Mouse (Mus musculus) kidney, embryonic 15.5 days (tissue): ENCODE data around the gene Mtcl1. TPM values are rescaled to one million over a fixed set of nuclear protein-coding genes. Genes with fewer than 3 reads are reported as not detected.
A peak's percentile ranks its signal among the peaks of the same experiment; 100 is the strongest.

Experiments used
- ATAC-seq: fragments of 200-750 bp; cut with Nextera tagmentation; replicated peaks from 2 replicates; pipeline ENCODE4 v1.8.0; 2017; ENCODE audit warnings: moderate TSS enrichment; ENCODE audit not compliant: low FRiP score
- H3K27ac ChIP-seq: fragments of 300-500 bp; sonication (generic); 2 replicates; pipeline ENCODE4 v1.5.1; 2015; ENCODE audit warnings: mild to moderate bottlenecking, inconsistent platforms
- H3K27me3 ChIP-seq: fragments of 300-500 bp; sonication (generic); 2 replicates; pipeline ENCODE4 v1.6.1; 2015; ENCODE audit warnings: inconsistent platforms
- H3K36me3 ChIP-seq: fragments of 300-500 bp; sonication (generic); 2 replicates; pipeline ENCODE4 v1.6.1; 2015; ENCODE audit warnings: inconsistent platforms
- H3K4me1 ChIP-seq: fragments of 300-500 bp; sonication (generic); 2 replicates; pipeline ENCODE4 v1.6.1; 2015; ENCODE audit warnings: inconsistent platforms
- H3K4me2 ChIP-seq: fragments of 300-500 bp; sonication (generic); 2 replicates; pipeline ENCODE4 v1.6.1; 2015; ENCODE audit warnings: moderate library complexity, mild to moderate bottlenecking, inconsistent platforms
- H3K4me3 ChIP-seq: fragments of 300-500 bp; sonication (generic); replicated peaks from 2 replicates; pipeline ENCODE4 v1.5.1; 2015; ENCODE audit warnings: mild to moderate bottlenecking, inconsistent platforms
- H3K9ac ChIP-seq: fragments of 300-500 bp; sonication (generic); 2 replicates; pipeline ENCODE4 v1.6.1; 2015; ENCODE audit warnings: mild to moderate bottlenecking, inconsistent platforms
- H3K9me3 ChIP-seq: fragments of 300-500 bp; sonication (generic); replicated peaks from 2 replicates; pipeline ENCODE4 v1.6.1; 2016; ENCODE audit warnings: inconsistent platforms
- WGBS: fragments of 180-500 bp; shearing (Covaris S2); methylation state at CpG from one replicate; pipeline ENCODE4 v1.1.7; 2015; ENCODE audit warnings: mixed read lengths; 5-methylcytosine and 5-hydroxymethylcytosine counted together
- polyA plus RNA-seq: library from polyadenylated mRNA; unstranded; fragments of >200 nt; fragmentation: Nextera tagmentation; extraction: Ambion mirVana; gene quantifications from 2 replicates; pipeline ENCODE4 v1.2.1, GENCODE M21; 2015

Mtcl1 gene
- polyA plus RNA-seq, 1 experiment from 2014 or later = 6.4 TPM

- no peaks in the 10 kb centered on the region for H3K36me3 ChIP-seq
- H3K4me1 ChIP-seq = peaks cover 24% of the 10 kb centered on the region
- no peaks in the 10 kb centered on the region for H3K27me3 ChIP-seq
- 13% methylated on average over 10 of the region's 10 CpGs for WGBS
- no peak overlapping the region for H3K9ac ChIP-seq
- no peaks in the 10 kb centered on the region for H3K9me3 ChIP-seq
- ATAC-seq = 0 out of 2 replicates have a peak, but pooled peaks have one; percentile 46
- H3K4me3 ChIP-seq = no peak overlapping the region; the same call in 1 of the 2 replicates
- H3K27ac ChIP-seq = peak overlapping the region; percentile 39
- peak overlapping the region; percentile 43 for H3K4me2 ChIP-seq
These were observed 134.1 kb downstream of the Mtcl1 start for GRCm38 (mm10) chr17:66315451-66315850.

- Histone ChIP-seq H3K27me3 (no peaks in the 10 kb centered on the region), H3K9ac (no peak overlapping the region), H3K4me1 (peaks cover 24% of the 10 kb centered on the region), H3K36me3 (no peaks in the 10 kb centered on the region), H3K9me3 (no peaks in the 10 kb centered on the region), H3K27ac (peak overlapping the region; percentile 28; the same call in 1 of the 2 replicates), H3K4me2 (peak overlapping the region; percentile 43; the same call in 1 of the 2 replicates), H3K4me3 (no peak overlapping the region)
- ATAC-seq = no peak
- 52% methylated on average over 13 of the region's 13 CpGs for WGBS
These were observed 134.8 kb downstream of the Mtcl1 start for GRCm38 (mm10) chr17:66314566-66315285.

GRCm38 (mm10) chr17:66301906-66302305 lies 147.6 kb downstream of the Mtcl1 start:
- H3K36me3 ChIP-seq = no peaks in the 10 kb centered on the region
- no peaks in the 10 kb centered on the region for H3K9me3 ChIP-seq
- ATAC-seq = no peak
- WGBS = 89% methylated on average over 7 of the region's 7 CpGs
- no peak overlapping the region for H3K4me3 ChIP-seq
- no peaks in the 10 kb centered on the region for H3K4me1 ChIP-seq
- H3K9ac ChIP-seq = no peak overlapping the region
- no peak overlapping the region for H3K4me2 ChIP-seq
- no peak overlapping the region for H3K27ac ChIP-seq
- H3K27me3 ChIP-seq = no peaks in the 10 kb centered on the region

- Histone ChIP-seq H3K36me3 (no peaks in the 10 kb centered on the region), H3K27ac (no peak overlapping the region), H3K27me3 (no peaks in the 10 kb centered on the region), H3K9me3 (no peaks in the 10 kb centered on the region), H3K4me2 (no peak overlapping the region), H3K4me3 (no peak overlapping the region), H3K9ac (no peak overlapping the region), H3K4me1 (no peaks in the 10 kb centered on the region)
- no peak for ATAC-seq
- WGBS = 36% methylated on average over 4 of the region's 4 CpGs
These were observed 148.3 kb downstream of the Mtcl1 start for GRCm38 (mm10) chr17:66301267-66301666.

- Histone ChIP-seq H3K9me3 (no peaks in the 10 kb centered on the region), H3K36me3 (no peaks in the 10 kb centered on the region), H3K9ac (no peak overlapping the region), H3K4me3 (no peak overlapping the region), H3K27ac (no peak overlapping the region), H3K4me1 (no peaks in the 10 kb centered on the region), H3K4me2 (no peak overlapping the region), H3K27me3 (no peaks in the 10 kb centered on the region)
- no peak for ATAC-seq
- 89% methylated on average over 3 of the region's 3 CpGs for WGBS
These were observed 151.8 kb downstream of the Mtcl1 start for GRCm38 (mm10) chr17:66297721-66298120.

GRCm38 (mm10) chr17:66293581-66293980 lies 156.0 kb downstream of the Mtcl1 start:
- H3K9ac ChIP-seq = no peak overlapping the region
- 0 out of 2 replicates have a peak, but pooled peaks cover 4% of the 10 kb centered on the region for H3K9me3 ChIP-seq
- H3K36me3 ChIP-seq = no peaks in the 10 kb centered on the region
- H3K27me3 ChIP-seq = no peaks in the 10 kb centered on the region
- WGBS = 85% methylated on average over 4 of the region's 4 CpGs
- no peak for ATAC-seq
- no peak overlapping the region for H3K4me2 ChIP-seq
- no peak overlapping the region for H3K4me3 ChIP-seq
- no peaks in the 10 kb centered on the region for H3K4me1 ChIP-seq
- H3K27ac ChIP-seq = no peak overlapping the region

GRCm38 (mm10) chr17:66289894-66290293 lies 159.7 kb downstream of the Mtcl1 start:
- WGBS = 92% methylated on average over 4 of the region's 4 CpGs

More at GRCm38 (mm10) chr17:66289894-66290293, 159.7 kb downstream of the Mtcl1 start:
- Histone ChIP-seq H3K9ac (no peak overlapping the region), H3K4me3 (no peak overlapping the region), H3K36me3 (no peaks in the 10 kb centered on the region), H3K27ac (no peak overlapping the region), H3K27me3 (no peaks in the 10 kb centered on the region), H3K9me3 (0 out of 2 replicates have a peak, but pooled peaks cover 4% of the 10 kb centered on the region), H3K4me2 (no peak overlapping the region), H3K4me1 (no peaks in the 10 kb centered on the region)
- no peak for ATAC-seq

Other genes with a start within 250 kb of the Mtcl1 start
- 41.3 and 44.1 TPM in 2 replicates for gene Rab12, start 70.0 kb upstream of the Mtcl1 start, polyA plus RNA-seq
- gene Themis3, start 144.9 kb upstream of the Mtcl1 start, polyA plus RNA-seq = 0.05 TPM in 1 of 2 replicates, not detected in the other